Mouse (Mus musculus): ENCODE measurements at regions not wholly inside any gene's neighbourhood (a gene's known extent, or its start where the extent isn't known, plus 50 kb on each side); places are given as distances from the start of the nearest gene placed in this dataset.

GRCm38 (mm10) chr8:115539600-115539999 lies 168.0 kb downstream of the Maf start:
- Histone ChIP-seq H3K27ac (ENCODE audit: control insufficient read depth, insufficient read depth, low read depth, low read length, poor library complexity) (no peak overlapping the region), H3K4me3 (replicated peaks; ENCODE audit: control insufficient read depth, low read depth, low read length) (no peak overlapping the region), H3K4me1 (ENCODE audit: control insufficient read depth, insufficient read depth, low read length) (no peaks in the 10 kb centered on the region; the same call in 1 of the 2 replicates)
- 45% methylated on average over 9 of the region's 9 CpGs for WGBS
- TF ChIP-seq POLR2A (IDR thresholded peaks at IDR 0.05; ENCODE audit: borderline replicate concordance, control insufficient read depth, low read depth, low read length) (no peak), CTCF (IDR thresholded peaks at IDR 0.05; ENCODE audit: control insufficient read depth, insufficient read depth, low read length) (no peak)

DNA sequence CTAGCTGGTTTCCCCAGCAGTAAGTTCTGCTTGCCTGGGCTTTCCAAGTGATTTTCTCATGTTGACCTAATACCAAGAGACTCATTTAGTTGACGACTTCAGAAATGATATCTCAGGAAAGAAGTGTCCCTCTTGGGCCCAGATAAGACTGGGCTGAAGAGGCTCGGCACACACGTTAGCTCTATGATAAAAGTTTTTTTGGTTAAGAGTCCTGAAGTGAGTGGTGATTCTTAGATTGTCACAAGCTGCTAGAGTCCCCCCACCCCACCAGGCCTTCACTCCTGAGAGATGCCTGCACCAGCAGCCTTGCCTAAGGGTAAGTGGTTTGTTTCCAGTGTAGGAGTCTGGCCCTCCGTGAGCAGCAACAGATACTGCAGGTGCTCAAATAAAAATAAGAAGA lies 169.4 kb downstream of the Maf start:
- Histone ChIP-seq H3K4me3 (replicated peaks; ENCODE audit: control insufficient read depth, low read depth, low read length) (no peak overlapping the region), H3K4me1 (ENCODE audit: control insufficient read depth, insufficient read depth, low read length) (no peaks in the 10 kb centered on the region; the same call in 1 of the 2 replicates), H3K27ac (ENCODE audit: control insufficient read depth, insufficient read depth, low read depth, low read length, poor library complexity) (no peak overlapping the region)
- WGBS = 68% methylated on average over 4 of the region's 4 CpGs
- no peak for TF ChIP-seq POLR2A (IDR thresholded peaks at IDR 0.05; ENCODE audit: borderline replicate concordance, control insufficient read depth, low read depth, low read length)
- no peak for TF ChIP-seq CTCF (IDR thresholded peaks at IDR 0.05; ENCODE audit: control insufficient read depth, insufficient read depth, low read length)

- no peak overlapping the region for H3K4me3 ChIP-seq (replicated peaks; ENCODE audit: control insufficient read depth, low read depth, low read length)
- H3K27ac ChIP-seq (ENCODE audit: control insufficient read depth, insufficient read depth, low read depth, low read length, poor library complexity) = no peak overlapping the region
- TF ChIP-seq CTCF (IDR thresholded peaks at IDR 0.05; ENCODE audit: control insufficient read depth, insufficient read depth, low read length) = no peak
- TF ChIP-seq POLR2A (IDR thresholded peaks at IDR 0.05; ENCODE audit: borderline replicate concordance, control insufficient read depth, low read depth, low read length) = no peak
- 67% methylated on average over 5 of the region's 5 CpGs for WGBS
- H3K4me1 ChIP-seq (ENCODE audit: control insufficient read depth, insufficient read depth, low read length) = no peaks in the 10 kb centered on the region; the same call in 1 of the 2 replicates
These were observed 169.8 kb downstream of the Maf start for GRCm38 (mm10) chr8:115537761-115538160.

DNA sequence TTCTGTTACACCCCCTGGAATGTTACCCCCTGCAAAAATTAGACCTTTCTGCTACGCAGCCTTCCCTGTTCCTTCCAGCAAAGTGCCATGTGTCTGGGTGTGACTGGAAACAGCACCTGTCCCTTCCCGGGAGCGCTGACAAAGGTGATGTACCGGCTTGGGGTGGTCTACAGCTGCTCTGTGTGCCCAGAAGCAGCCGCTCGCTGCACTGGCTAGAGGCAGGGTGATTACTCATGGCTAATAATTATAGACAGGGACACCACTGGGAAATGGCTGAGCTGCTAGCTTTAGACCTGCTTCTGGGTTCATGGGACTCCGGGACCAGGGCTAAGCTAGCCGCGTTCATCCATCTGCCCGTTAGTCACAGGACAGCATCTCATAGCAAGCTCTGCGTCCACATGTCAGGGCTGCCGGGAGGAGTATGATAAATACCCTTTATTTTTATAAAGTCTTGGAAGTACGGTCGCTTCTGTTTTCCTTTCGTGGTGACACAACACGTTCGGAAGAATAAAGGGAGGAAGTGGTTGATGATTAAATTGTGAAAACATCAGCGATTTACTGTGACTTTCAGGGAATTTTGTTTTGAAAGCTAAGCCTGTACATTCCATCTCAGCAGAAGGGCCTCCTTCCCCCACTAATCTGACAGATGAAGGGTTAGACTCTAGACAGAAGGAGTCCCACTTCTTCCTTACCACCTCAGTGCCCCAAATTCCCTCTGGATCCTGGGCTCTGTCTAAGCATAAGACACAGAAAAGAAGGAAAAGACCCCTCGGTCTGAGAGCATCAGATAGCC lies 170.8 kb downstream of the Maf start:
- no peak overlapping the region for H3K27ac ChIP-seq (ENCODE audit: control insufficient read depth, insufficient read depth, low read depth, low read length, poor library complexity)
- TF ChIP-seq CTCF (IDR thresholded peaks at IDR 0.05; ENCODE audit: control insufficient read depth, insufficient read depth, low read length) (no peak), POLR2A (IDR thresholded peaks at IDR 0.05; ENCODE audit: borderline replicate concordance, control insufficient read depth, low read depth, low read length) (no peak)

GRCm38 (mm10) chr8:115536001-115536400 lies 171.6 kb downstream of the Maf start:
- no peak for TF ChIP-seq CTCF (IDR thresholded peaks at IDR 0.05; ENCODE audit: control insufficient read depth, insufficient read depth, low read length)
- no peak for TF ChIP-seq POLR2A (IDR thresholded peaks at IDR 0.05; ENCODE audit: borderline replicate concordance, control insufficient read depth, low read depth, low read length)
- H3K4me3 ChIP-seq (replicated peaks; ENCODE audit: control insufficient read depth, low read depth, low read length) = no peak overlapping the region
- no peak overlapping the region for H3K27ac ChIP-seq (ENCODE audit: control insufficient read depth, insufficient read depth, low read depth, low read length, poor library complexity)
- 71% methylated on average over 8 of the region's 8 CpGs for WGBS
- no peaks in the 10 kb centered on the region; the same call in 1 of the 2 replicates for H3K4me1 ChIP-seq (ENCODE audit: control insufficient read depth, insufficient read depth, low read length)

More for the DNA sequence above, 170.8 kb downstream of the Maf start:
- WGBS = 68% methylated on average over 19 of the region's 19 CpGs
- H3K4me1 ChIP-seq (ENCODE audit: control insufficient read depth, insufficient read depth, low read length) = no peaks in the 10 kb centered on the region; the same call in 1 of the 2 replicates
- no peak overlapping the region for H3K4me3 ChIP-seq (replicated peaks; ENCODE audit: control insufficient read depth, low read depth, low read length)

- Histone ChIP-seq H3K4me3 (replicated peaks; ENCODE audit: control insufficient read depth, low read depth, low read length) (no peak overlapping the region), H3K4me1 (ENCODE audit: control insufficient read depth, insufficient read depth, low read length) (no peaks in the 10 kb centered on the region; the same call in 1 of the 2 replicates), H3K27ac (ENCODE audit: control insufficient read depth, insufficient read depth, low read depth, low read length, poor library complexity) (no peak overlapping the region)
- 40% methylated on average over 2 of the region's 2 CpGs for WGBS
- no peak for TF ChIP-seq POLR2A (IDR thresholded peaks at IDR 0.05; ENCODE audit: borderline replicate concordance, control insufficient read depth, low read depth, low read length)
- TF ChIP-seq CTCF (IDR thresholded peaks at IDR 0.05; ENCODE audit: control insufficient read depth, insufficient read depth, low read length) = no peak
These were observed 173.6 kb downstream of the Maf start for GRCm38 (mm10) chr8:115534030-115534429.

DNA sequence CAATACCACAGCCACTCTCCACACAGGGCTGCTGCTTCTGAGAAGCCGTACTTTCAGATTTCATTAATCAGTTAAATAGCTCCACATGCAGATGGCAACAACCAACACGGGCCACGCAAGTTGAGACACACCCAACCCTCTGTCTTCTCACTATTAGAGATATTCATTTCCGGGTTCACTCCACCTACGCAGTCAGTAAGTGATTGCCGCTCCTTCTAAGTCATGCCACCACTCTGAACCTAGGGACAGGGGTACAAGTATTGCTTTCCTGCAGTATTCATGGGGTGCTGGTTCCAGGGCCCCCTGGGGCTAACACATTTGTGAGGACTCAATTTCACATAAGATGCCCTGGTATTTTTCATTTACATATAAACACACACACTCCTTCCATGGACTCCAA lies 176.3 kb downstream of the Maf start:
- 73% methylated on average over 6 of the region's 6 CpGs for WGBS

GRCm38 (mm10) chr8:115529568-115530342 lies 177.8 kb downstream of the Maf start:
- Histone ChIP-seq H3K4me3 (replicated peaks; ENCODE audit: control insufficient read depth, low read depth, low read length) (no peak overlapping the region), H3K4me1 (ENCODE audit: control insufficient read depth, insufficient read depth, low read length) (no peaks in the 10 kb centered on the region; the same call in 1 of the 2 replicates), H3K27ac (ENCODE audit: control insufficient read depth, insufficient read depth, low read depth, low read length, poor library complexity) (no peak overlapping the region)
- WGBS = 23% methylated on average over 14 of the region's 14 CpGs
- no peak for TF ChIP-seq POLR2A (IDR thresholded peaks at IDR 0.05; ENCODE audit: borderline replicate concordance, control insufficient read depth, low read depth, low read length)
- TF ChIP-seq CTCF (IDR thresholded peaks at IDR 0.05; ENCODE audit: control insufficient read depth, insufficient read depth, low read length) = no peak

More for the DNA sequence above, 176.3 kb downstream of the Maf start:
- Histone ChIP-seq H3K4me1 (ENCODE audit: control insufficient read depth, insufficient read depth, low read length) (no peaks in the 10 kb centered on the region; the same call in 1 of the 2 replicates), H3K4me3 (replicated peaks; ENCODE audit: control insufficient read depth, low read depth, low read length) (no peak overlapping the region), H3K27ac (ENCODE audit: control insufficient read depth, insufficient read depth, low read depth, low read length, poor library complexity) (no peak overlapping the region)
- no peak for TF ChIP-seq POLR2A (IDR thresholded peaks at IDR 0.05; ENCODE audit: borderline replicate concordance, control insufficient read depth, low read depth, low read length)
- TF ChIP-seq CTCF (IDR thresholded peaks at IDR 0.05; ENCODE audit: control insufficient read depth, insufficient read depth, low read length) = no peak
